Mouse (Mus musculus) neural tube, embryonic 12.5 days (tissue): ENCODE measurements at regions not wholly inside any gene's neighbourhood (a gene's known extent, or its start where the extent isn't known, plus 50 kb on each side); places are given as distances from the start of the nearest gene placed in this dataset.
A peak's percentile ranks its signal among the peaks of the same experiment; 100 is the strongest.

ENCODE experiments used
- ATAC-seq: fragments of 200-750 bp; cut with Nextera tagmentation; 2 replicates; pipeline ENCODE4 v1.8.0; 2017; ENCODE audit warnings: low read depth, mild to moderate bottlenecking, moderate TSS enrichment, moderate library complexity; ENCODE audit not compliant: low FRiP score
- H3K27ac ChIP-seq: fragments of 300-500 bp; sonication (generic); 2 replicates; pipeline ENCODE4 v1.5.1; 2016
- H3K27me3 ChIP-seq: fragments of 300-500 bp; sonication (generic); replicated peaks from 2 replicates; pipeline ENCODE4 v1.6.1; 2016; ENCODE audit warnings: mild to moderate bottlenecking
- H3K36me3 ChIP-seq: fragments of 300-500 bp; sonication (generic); 2 replicates; pipeline ENCODE4 v1.6.1; 2016; ENCODE audit warnings: mild to moderate bottlenecking
- H3K4me1 ChIP-seq: fragments of 300-500 bp; sonication (generic); 2 replicates; pipeline ENCODE4 v1.6.1; 2016
- H3K4me2 ChIP-seq: fragments of 300-500 bp; sonication (generic); replicated peaks from 2 replicates; pipeline ENCODE4 v1.6.1; 2016; ENCODE audit warnings: mild to moderate bottlenecking
- H3K4me3 ChIP-seq: fragments of 300-500 bp; sonication (generic); 2 replicates; pipeline ENCODE4 v1.5.1; 2016
- H3K9ac ChIP-seq: fragments of 300-500 bp; sonication (generic); 2 replicates; pipeline ENCODE4 v1.6.1; 2016; ENCODE audit warnings: mild to moderate bottlenecking
- H3K9me3 ChIP-seq: fragments of 300-500 bp; sonication (generic); 2 replicates; pipeline ENCODE4 v1.6.1; 2016; ENCODE audit warnings: mild to moderate bottlenecking
- WGBS: fragments of 180-500 bp; shearing (Covaris S2); methylation state at CpG from one replicate; pipeline ENCODE4 v1.1.7; 2016; 5-methylcytosine and 5-hydroxymethylcytosine counted together

- no peak for ATAC-seq
- Histone ChIP-seq H3K9ac (no peak overlapping the region), H3K27ac (no peak overlapping the region), H3K27me3 (peaks cover 4% of the 10 kb centered on the region), H3K4me3 (no peak overlapping the region), H3K9me3 (no peaks in the 10 kb centered on the region), H3K4me2 (no peak overlapping the region), H3K36me3 (no peaks in the 10 kb centered on the region), H3K4me1 (peaks cover 3% of the 10 kb centered on the region; the same call in 1 of the 2 replicates)
- 65% methylated on average over 7 of the region's 7 CpGs for WGBS
Observed at GRCm38 (mm10) chr6:100023434-100024095, 263.7 kb downstream of the Rybp start.

GRCm38 (mm10) chr6:100019016-100019415, 268.3 kb downstream of the Rybp start:
- peaks cover 9% of the 10 kb centered on the region for H3K4me1 ChIP-seq
- H3K9me3 ChIP-seq = no peaks in the 10 kb centered on the region
- no peaks in the 10 kb centered on the region for H3K36me3 ChIP-seq
- no peak overlapping the region for H3K4me3 ChIP-seq
- 74% methylated on average over 3 of the region's 3 CpGs for WGBS
- no peak for ATAC-seq
- no peak overlapping the region for H3K27ac ChIP-seq
- H3K9ac ChIP-seq = no peak overlapping the region
- peaks cover 15% of the 10 kb centered on the region for H3K27me3 ChIP-seq
- H3K4me2 ChIP-seq = no peak overlapping the region

- peak; percentile 44; the same call in 1 of the 2 replicates for ATAC-seq
- no peak overlapping the region for H3K4me3 ChIP-seq
- H3K27ac ChIP-seq = no peak overlapping the region
- no peak overlapping the region for H3K4me2 ChIP-seq
- peaks cover 27% of the 10 kb centered on the region for H3K4me1 ChIP-seq
- WGBS = 29% methylated on average over 6 of the region's 6 CpGs
- no peaks in the 10 kb centered on the region for H3K36me3 ChIP-seq
- no peaks in the 10 kb centered on the region for H3K9me3 ChIP-seq
- peaks cover 23% of the 10 kb centered on the region for H3K27me3 ChIP-seq
- no peak overlapping the region for H3K9ac ChIP-seq
Observed at GRCm38 (mm10) chr6:100013949-100014348, 273.3 kb downstream of the Rybp start.

- Histone ChIP-seq H3K4me3 (no peak overlapping the region), H3K27me3 (peaks cover 16% of the 10 kb centered on the region), H3K36me3 (no peaks in the 10 kb centered on the region), H3K9ac (no peak overlapping the region), H3K9me3 (no peaks in the 10 kb centered on the region), H3K4me2 (peak overlapping the region; percentile 37), H3K4me1 (peaks cover 27% of the 10 kb centered on the region), H3K27ac (0 out of 2 replicates have a peak overlapping the region, but pooled peaks have one; percentile 5)
- 8% methylated on average over 17 of the region's 17 CpGs for WGBS
- peak; percentile 73 for ATAC-seq
Observed at GRCm38 (mm10) chr6:100011520-100012062, 275.7 kb downstream of the Rybp start.

GRCm38 (mm10) chr6:100010954-100011481, 276.3 kb downstream of the Rybp start:
- Histone ChIP-seq H3K4me2 (peak overlapping the region; percentile 37), H3K4me1 (peaks cover 27% of the 10 kb centered on the region), H3K36me3 (no peaks in the 10 kb centered on the region), H3K9me3 (no peaks in the 10 kb centered on the region), H3K27ac (no peak overlapping the region), H3K9ac (no peak overlapping the region), H3K4me3 (no peak overlapping the region), H3K27me3 (peaks cover 16% of the 10 kb centered on the region)
- peak; percentile 59 for ATAC-seq
- WGBS = 29% methylated on average over 9 of the region's 9 CpGs

GRCm38 (mm10) chr6:99999711-100000365, 273.6 kb upstream of the Prok2 start:
- peaks cover 16% of the 10 kb centered on the region; the same call in 1 of the 2 replicates for H3K27me3 ChIP-seq
- H3K4me3 ChIP-seq = no peak overlapping the region
- no peaks in the 10 kb centered on the region for H3K9me3 ChIP-seq
- H3K27ac ChIP-seq = no peak overlapping the region
- peaks cover 15% of the 10 kb centered on the region for H3K4me1 ChIP-seq
- H3K9ac ChIP-seq = no peak overlapping the region
- H3K4me2 ChIP-seq = no peak overlapping the region
- WGBS = 30% methylated on average over 13 of the region's 13 CpGs
- no peaks in the 10 kb centered on the region for H3K36me3 ChIP-seq
- 0 out of 2 replicates have a peak, but pooled peaks have one; percentile 27 for ATAC-seq

- H3K4me1 ChIP-seq = peaks cover 17% of the 10 kb centered on the region
- no peak overlapping the region for H3K4me2 ChIP-seq
- no peak for ATAC-seq
- peaks cover 9% of the 10 kb centered on the region; the same call in 1 of the 2 replicates for H3K27me3 ChIP-seq
- no peaks in the 10 kb centered on the region for H3K9me3 ChIP-seq
- H3K36me3 ChIP-seq = no peaks in the 10 kb centered on the region
- H3K9ac ChIP-seq = no peak overlapping the region
- H3K4me3 ChIP-seq = no peak overlapping the region
- 59% methylated on average over 15 of the region's 15 CpGs for whole genome bisulfite sequencing
- H3K27ac ChIP-seq = no peak overlapping the region
Observed at GRCm38 (mm10) chr6:99995970-99996956, 270.1 kb upstream of the Prok2 start.

GRCm38 (mm10) chr6:99994026-99994425, 267.8 kb upstream of the Prok2 start:
- H3K4me3 ChIP-seq = no peak overlapping the region
- H3K36me3 ChIP-seq = no peaks in the 10 kb centered on the region
- no peak overlapping the region for H3K27ac ChIP-seq
- no peak overlapping the region for H3K9ac ChIP-seq
- 0 out of 2 replicates have a peak, but pooled peaks cover 7% of the 10 kb centered on the region for H3K4me1 ChIP-seq
- 74% methylated on average over 3 of the region's 3 CpGs for WGBS
- peaks cover 6% of the 10 kb centered on the region; the same call in 1 of the 2 replicates for H3K27me3 ChIP-seq
- H3K4me2 ChIP-seq = no peak overlapping the region
- H3K9me3 ChIP-seq = no peaks in the 10 kb centered on the region
- ATAC-seq = no peak

GRCm38 (mm10) chr6:99991079-99991478, 264.9 kb upstream of the Prok2 start:
- Histone ChIP-seq H3K9me3 (no peaks in the 10 kb centered on the region), H3K9ac (no peak overlapping the region), H3K27me3 (peaks cover 13% of the 10 kb centered on the region), H3K36me3 (no peaks in the 10 kb centered on the region), H3K27ac (no peak overlapping the region), H3K4me2 (no peak overlapping the region), H3K4me3 (no peak overlapping the region), H3K4me1 (0 out of 2 replicates have a peak, but pooled peaks cover 7% of the 10 kb centered on the region)
- WGBS = 66% methylated on average over 7 of the region's 7 CpGs
- ATAC-seq = no peak

- no peak overlapping the region for H3K4me3 ChIP-seq
- peaks cover 14% of the 10 kb centered on the region for H3K27me3 ChIP-seq
- 83% methylated on average over 6 of the region's 6 CpGs for WGBS
Observed at GRCm38 (mm10) chr6:99990604-99991003, 264.4 kb upstream of the Prok2 start.

GRCm38 (mm10) chr6:99986449-99986848, 260.3 kb upstream of the Prok2 start:
- H3K36me3 ChIP-seq = no peaks in the 10 kb centered on the region
- H3K4me3 ChIP-seq = no peak overlapping the region
- H3K27ac ChIP-seq = no peak overlapping the region
- no peak for ATAC-seq
- WGBS = 72% methylated on average over 3 of the region's 3 CpGs
- no peaks in the 10 kb centered on the region for H3K9me3 ChIP-seq
- no peak overlapping the region for H3K4me2 ChIP-seq
- H3K9ac ChIP-seq = no peak overlapping the region
- H3K4me1 ChIP-seq = 0 out of 2 replicates have a peak, but pooled peaks cover 6% of the 10 kb centered on the region
- H3K27me3 ChIP-seq = peaks cover 18% of the 10 kb centered on the region

More at GRCm38 (mm10) chr6:99990604-99991003, 264.4 kb upstream of the Prok2 start:
- H3K36me3 ChIP-seq = no peaks in the 10 kb centered on the region
- no peak overlapping the region for H3K9ac ChIP-seq
- 0 out of 2 replicates have a peak, but pooled peaks cover 7% of the 10 kb centered on the region for H3K4me1 ChIP-seq
- H3K27ac ChIP-seq = no peak overlapping the region
- no peak overlapping the region for H3K4me2 ChIP-seq
- ATAC-seq = no peak
- H3K9me3 ChIP-seq = no peaks in the 10 kb centered on the region
